Mouse (Mus musculus) erythroblast, adult 5-6 weeks (primary cell): Measurements from ENCODE around the gene Doc2g. TPM values are rescaled to one million over a fixed set of nuclear protein-coding genes. Genes with fewer than 3 reads are reported as not detected.
"Not testable (repeated sequence)": the region's sequence is repeated elsewhere in the genome, so short reads cannot be mapped to it uniquely, and the experiment has no call there.

ENCODE experiments used
- ATAC-seq: replicated peaks from 2 replicates; pipeline ENCODE4 v1.8.0; 2016; ENCODE audit warnings: moderate number of reproducible peaks, mild to moderate bottlenecking, moderate TSS enrichment, inconsistent platforms; ENCODE audit not compliant: poor library complexity, low FRiP score, severe bottlenecking
- total RNA-seq, 2 experiments: library from RNA; stranded (forward) in 1 of 2; stranded (reverse) in 1 of 2; fragments of 150-400 nt in 1 of 2; fragments of 200-764, 138-1000 nt in 1 of 2; gene quantifications; 2 replicates each; pipeline versions ENCODE4 v1.2.3 to v1.2.4; 2015 to 2017; ENCODE audit warnings: low replicate concordance in 2 of 2

Gene Doc2g
- total RNA-seq, 2 experiments from 2014 or later: 0.38 TPM; not detected in 1

- peak; percentile 80 for ATAC-seq
These were observed 43.7 kb downstream of the Doc2g start for GRCm38 (mm10) chr19:4046866-4047254.

DNA sequence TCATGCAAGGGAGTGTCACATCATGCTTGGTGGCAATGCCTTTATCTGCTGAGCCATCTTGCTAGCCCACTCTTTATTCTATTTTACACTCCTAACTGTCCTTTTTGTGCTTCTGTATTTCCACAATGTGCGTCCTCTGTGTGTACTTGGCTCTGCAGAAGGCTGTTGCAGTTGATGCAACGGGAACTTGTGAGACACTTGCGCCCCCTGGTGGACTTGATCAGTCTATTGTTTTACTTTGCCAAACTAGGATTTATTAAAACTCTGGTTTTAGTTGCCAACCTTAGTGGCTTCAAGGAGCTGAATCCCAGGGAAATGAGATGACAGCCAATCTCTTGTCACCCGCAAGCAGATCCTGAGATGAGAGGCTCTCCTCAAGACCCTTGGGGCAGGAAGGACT lies 44.7 kb downstream of the Doc2g start:
- peak; percentile 50 for ATAC-seq

GRCm38 (mm10) chr19:4049069-4049468 lies 46.0 kb downstream of the Doc2g start:
- ATAC-seq: not testable (repeated sequence)

- ATAC-seq: no peak
These were observed 47.9 kb downstream of the Doc2g start for GRCm38 (mm10) chr19:4051016-4051415.

GRCm38 (mm10) chr19:4051741-4052515 lies 48.8 kb downstream of the Doc2g start:
- ATAC-seq: no peak

DNA sequence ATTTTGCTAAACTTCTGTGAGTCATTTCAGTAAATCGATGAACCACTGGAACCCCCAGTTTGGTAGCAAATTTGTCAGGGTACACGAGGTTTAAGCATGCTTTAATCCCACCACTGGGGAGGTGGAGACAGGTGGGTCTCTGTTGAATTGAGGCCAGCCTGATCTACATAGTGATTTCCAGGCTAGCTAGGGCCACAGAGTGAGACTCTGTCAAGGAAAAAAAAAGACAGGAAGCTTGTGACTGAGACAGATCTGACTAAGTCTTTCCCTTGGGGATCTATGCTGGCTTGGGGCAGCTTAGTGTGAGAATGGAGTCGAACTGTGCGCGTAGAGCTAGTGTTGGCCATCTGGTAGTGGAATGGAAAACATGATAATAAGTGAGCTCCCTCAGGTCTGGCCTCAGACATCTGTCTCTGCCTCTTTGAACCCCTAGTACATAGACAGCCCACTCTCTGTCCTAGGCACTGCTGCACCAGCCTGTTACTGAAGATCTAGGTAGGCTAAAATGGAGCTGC lies 49.5 kb downstream of the Doc2g start:
- no peak for ATAC-seq

GRCm38 (mm10) chr19:4054613-4055012 lies 51.5 kb downstream of the Doc2g start:
- ATAC-seq: no peak

DNA sequence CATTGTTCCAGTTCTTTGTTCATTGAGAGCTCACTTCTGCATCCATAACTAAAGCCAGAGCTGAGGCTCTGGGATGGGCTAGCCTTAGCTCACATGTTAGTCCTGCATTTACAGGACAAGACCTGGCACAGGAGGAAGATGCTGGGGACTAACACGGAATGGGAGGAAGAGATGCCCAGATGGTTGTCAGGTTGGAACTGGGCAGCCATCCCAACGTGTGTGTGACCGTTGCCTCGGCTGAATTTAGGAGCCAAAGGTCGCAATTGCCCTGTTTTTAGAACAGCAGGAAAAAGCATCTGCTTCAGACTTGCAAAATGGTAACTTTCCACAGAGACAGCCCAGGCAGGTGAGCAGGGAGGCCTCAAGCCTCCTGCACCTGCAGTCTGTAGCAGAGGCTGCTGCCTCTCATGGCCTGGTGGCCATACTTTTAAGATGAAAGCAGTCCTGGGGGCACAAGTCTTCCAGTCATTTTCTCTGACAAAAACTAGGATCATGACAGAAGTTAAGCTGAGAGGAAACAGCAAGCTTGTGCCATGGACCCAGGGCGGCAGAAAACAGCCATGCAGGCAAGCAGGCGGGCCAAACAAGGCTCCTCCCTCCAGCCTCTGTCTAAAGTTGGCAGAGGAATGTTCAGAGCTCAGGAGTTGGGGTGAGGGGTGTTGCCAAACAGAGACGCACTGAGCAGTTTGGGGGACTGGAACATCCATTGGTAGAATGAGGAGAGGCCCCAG lies 52.3 kb downstream of the Doc2g start:
- no peak for ATAC-seq

DNA sequence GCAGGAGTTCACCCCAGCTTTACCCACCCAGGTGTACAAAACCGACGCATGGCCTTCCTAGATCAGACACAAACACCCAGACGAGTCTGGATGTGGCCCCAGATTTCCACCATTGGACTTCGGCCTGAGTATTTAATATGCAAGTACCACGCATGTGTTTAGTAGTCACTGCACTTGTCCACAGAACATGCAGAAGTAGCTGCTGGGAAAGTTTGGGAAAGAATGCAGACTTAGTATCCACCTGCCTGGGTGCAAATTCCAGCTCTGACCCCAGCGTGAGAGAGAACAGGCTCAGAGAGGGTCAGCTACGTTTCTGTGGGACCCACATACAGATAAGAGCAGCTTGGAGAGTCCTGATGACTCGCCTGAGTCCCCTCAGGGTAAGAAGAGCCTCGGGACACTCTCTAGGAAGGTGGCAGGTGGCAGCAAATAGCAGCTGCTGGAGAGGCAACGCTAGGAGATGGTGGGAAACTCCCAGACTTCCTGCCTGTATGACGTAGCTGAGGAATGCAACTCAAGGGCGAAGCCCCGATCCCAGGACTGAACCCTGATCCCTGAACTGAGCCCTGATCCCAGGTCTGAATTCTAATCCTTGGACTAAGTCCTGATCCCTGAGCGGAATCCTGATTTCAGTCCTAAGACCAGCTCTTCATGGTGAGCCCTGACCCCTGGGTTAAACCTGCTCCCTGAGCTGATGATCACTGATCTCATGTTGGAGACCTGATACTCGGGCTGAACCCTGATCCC lies 53.0 kb downstream of the Doc2g start:
- ATAC-seq: no peak

Other genes starting within 250 kb of the Doc2g start
Only the 30 nearest of the 32 such genes appear.
- gene Chka, start 151.5 kb upstream of the Doc2g start, total RNA-seq (2015; ENCODE audit: low replicate concordance): 6.1 and 9.4 TPM in 2 replicates
- gene Chka, start 151.5 kb upstream of the Doc2g start, total RNA-seq (2017; ENCODE audit: low replicate concordance): 6.2 and 7.4 TPM in 2 replicates
- gene Tcirg1, start 96.2 kb upstream of the Doc2g start, total RNA-seq (2015; ENCODE audit: low replicate concordance): 41.2 and 46.3 TPM in 2 replicates
- 22.2 and 37.2 TPM in 2 replicates for gene Tcirg1, start 96.2 kb upstream of the Doc2g start, total RNA-seq (2017; ENCODE audit: low replicate concordance)
- 55.8 and 64.4 TPM in 2 replicates for gene Ndufs8, start 90.5 kb upstream of the Doc2g start, total RNA-seq (2015; ENCODE audit: low replicate concordance)
- 11.0 and 14.0 TPM in 2 replicates for gene Ndufs8, start 90.5 kb upstream of the Doc2g start, total RNA-seq (2017; ENCODE audit: low replicate concordance)
- gene Aldh3b1, start 73.5 kb upstream of the Doc2g start, total RNA-seq (2015; ENCODE audit: low replicate concordance): 4.4 and 10.6 TPM in 2 replicates
- 10.9 and 18.4 TPM in 2 replicates for gene Aldh3b1, start 73.5 kb upstream of the Doc2g start, total RNA-seq (2017; ENCODE audit: low replicate concordance)
- gene Unc93b1, start 68.1 kb upstream of the Doc2g start, total RNA-seq (2015; ENCODE audit: low replicate concordance): 25.1 and 47.1 TPM in 2 replicates
- 34.2 and 50.3 TPM in 2 replicates for gene Unc93b1, start 68.1 kb upstream of the Doc2g start, total RNA-seq (2017; ENCODE audit: low replicate concordance)
- gene Aldh3b3, start 44.7 kb upstream of the Doc2g start, total RNA-seq (2015; ENCODE audit: low replicate concordance): 1.7 TPM in 1 of 2 replicates, not detected in the other
- 4.9 TPM in 1 of 2 replicates, not detected in the other for gene Aldh3b3, start 44.7 kb upstream of the Doc2g start, total RNA-seq (2017; ENCODE audit: low replicate concordance)
- gene Aldh3b2, start 31.0 kb upstream of the Doc2g start, total RNA-seq (2015; ENCODE audit: low replicate concordance): 0.63 TPM in 1 of 2 replicates, not detected in the other
- gene Aldh3b2, start 31.0 kb upstream of the Doc2g start, total RNA-seq (2017; ENCODE audit: low replicate concordance): 1.8 and 1.9 TPM in 2 replicates
- 1.5 TPM in 1 of 2 replicates, not detected in the other for gene Acy3, start 16.7 kb upstream of the Doc2g start, total RNA-seq (2015; ENCODE audit: low replicate concordance)
- gene Acy3, start 16.7 kb upstream of the Doc2g start, total RNA-seq (2017; ENCODE audit: low replicate concordance): 0.56 TPM in 1 of 2 replicates, not detected in the other
- gene Tbx10, start 10.6 kb upstream of the Doc2g start, total RNA-seq (2015; ENCODE audit: low replicate concordance): not detected in 2 replicates
- gene Tbx10, start 10.6 kb upstream of the Doc2g start, total RNA-seq (2017; ENCODE audit: low replicate concordance): not detected in 2 replicates
- gene Nudt8, start 2.7 kb upstream of the Doc2g start, total RNA-seq (2015; ENCODE audit: low replicate concordance): 2.7 TPM in 1 of 2 replicates, not detected in the other
- 2.4 and 2.5 TPM in 2 replicates for gene Nudt8, start 2.7 kb upstream of the Doc2g start, total RNA-seq (2017; ENCODE audit: low replicate concordance)
- 0.58 TPM in 1 of 2 replicates, not detected in the other for gene Gm49405, start 2.7 kb upstream of the Doc2g start, total RNA-seq (2015; ENCODE audit: low replicate concordance)
- 0.42 TPM in 1 of 2 replicates, not detected in the other for gene Gm49405, start 2.7 kb upstream of the Doc2g start, total RNA-seq (2017; ENCODE audit: low replicate concordance)
- 57.8 and 76.5 TPM in 2 replicates for gene Ndufv1, start 9.5 kb downstream of the Doc2g start, total RNA-seq (2015; ENCODE audit: low replicate concordance)
- 60.4 and 63.3 TPM in 2 replicates for gene Ndufv1, start 9.5 kb downstream of the Doc2g start, total RNA-seq (2017; ENCODE audit: low replicate concordance)
- gene Gstp1, start 34.7 kb downstream of the Doc2g start, total RNA-seq (2015; ENCODE audit: low replicate concordance): 79.2 and 134 TPM in 2 replicates
- 15.5 and 40.6 TPM in 2 replicates for gene Gstp1, start 34.7 kb downstream of the Doc2g start, total RNA-seq (2017; ENCODE audit: low replicate concordance)
- not detected in 2 replicates for gene Gstp2, start 42.7 kb downstream of the Doc2g start, total RNA-seq (2015; ENCODE audit: low replicate concordance)
- 1.4 and 2.1 TPM in 2 replicates for gene Gstp2, start 42.7 kb downstream of the Doc2g start, total RNA-seq (2017; ENCODE audit: low replicate concordance)
- 4.2 and 30.2 TPM in 2 replicates for gene Gstp3, start 56.3 kb downstream of the Doc2g start, total RNA-seq (2015; ENCODE audit: low replicate concordance)
- gene Gstp3, start 56.3 kb downstream of the Doc2g start, total RNA-seq (2017; ENCODE audit: low replicate concordance): 8.4 and 11.1 TPM in 2 replicates
- not detected in 2 replicates for gene Cabp2, start 78.3 kb downstream of the Doc2g start, total RNA-seq (2015; ENCODE audit: low replicate concordance)
- gene Cabp2, start 78.3 kb downstream of the Doc2g start, total RNA-seq (2017; ENCODE audit: low replicate concordance): not detected in 2 replicates
- gene Cdk2ap2, start 93.9 kb downstream of the Doc2g start, total RNA-seq (2015; ENCODE audit: low replicate concordance): 51.9 and 92.4 TPM in 2 replicates
- 11.8 and 18.7 TPM in 2 replicates for gene Cdk2ap2, start 93.9 kb downstream of the Doc2g start, total RNA-seq (2017; ENCODE audit: low replicate concordance)
- gene Pitpnm1, start 96.7 kb downstream of the Doc2g start, total RNA-seq (2015; ENCODE audit: low replicate concordance): 20.1 and 32.7 TPM in 2 replicates
- gene Pitpnm1, start 96.7 kb downstream of the Doc2g start, total RNA-seq (2017; ENCODE audit: low replicate concordance): 17.0 and 19.7 TPM in 2 replicates
- gene Aip, start 122.5 kb downstream of the Doc2g start, total RNA-seq (2015; ENCODE audit: low replicate concordance): 35.7 and 52.1 TPM in 2 replicates
- gene Aip, start 122.5 kb downstream of the Doc2g start, total RNA-seq (2017; ENCODE audit: low replicate concordance): 20.9 and 49.9 TPM in 2 replicates
- gene Gpr152, start 136.5 kb downstream of the Doc2g start, total RNA-seq (2015; ENCODE audit: low replicate concordance): not detected in 2 replicates
- not detected in 2 replicates for gene Gpr152, start 136.5 kb downstream of the Doc2g start, total RNA-seq (2017; ENCODE audit: low replicate concordance)
- gene Cabp4, start 140.7 kb downstream of the Doc2g start, total RNA-seq (2015; ENCODE audit: low replicate concordance): not detected in 2 replicates
- 0.43 TPM in 1 of 2 replicates, not detected in the other for gene Cabp4, start 140.7 kb downstream of the Doc2g start, total RNA-seq (2017; ENCODE audit: low replicate concordance)
- gene Coro1b, start 145.3 kb downstream of the Doc2g start, total RNA-seq (2015; ENCODE audit: low replicate concordance): 55.8 and 69.6 TPM in 2 replicates
- 19.1 and 22.6 TPM in 2 replicates for gene Coro1b, start 145.3 kb downstream of the Doc2g start, total RNA-seq (2017; ENCODE audit: low replicate concordance)
- 22.9 and 36.6 TPM in 2 replicates for gene Ptprcap, start 150.3 kb downstream of the Doc2g start, total RNA-seq (2015; ENCODE audit: low replicate concordance)
- 7.7 and 8.3 TPM in 2 replicates for gene Ptprcap, start 150.3 kb downstream of the Doc2g start, total RNA-seq (2017; ENCODE audit: low replicate concordance)
- 7.1 and 25.3 TPM in 2 replicates for gene Rps6kb2, start 160.0 kb downstream of the Doc2g start, total RNA-seq (2015; ENCODE audit: low replicate concordance)
- gene Rps6kb2, start 160.0 kb downstream of the Doc2g start, total RNA-seq (2017; ENCODE audit: low replicate concordance): 23.9 and 27.2 TPM in 2 replicates
- gene Carns1, start 172.2 kb downstream of the Doc2g start, total RNA-seq (2015; ENCODE audit: low replicate concordance): 0.84 and 6.5 TPM in 2 replicates
- 0.60 and 0.70 TPM in 2 replicates for gene Carns1, start 172.2 kb downstream of the Doc2g start, total RNA-seq (2017; ENCODE audit: low replicate concordance)
- 8.8 and 25.7 TPM in 2 replicates for gene Tbc1d10c, start 188.0 kb downstream of the Doc2g start, total RNA-seq (2015; ENCODE audit: low replicate concordance)
- gene Tbc1d10c, start 188.0 kb downstream of the Doc2g start, total RNA-seq (2017; ENCODE audit: low replicate concordance): 5.8 and 11.3 TPM in 2 replicates
- 100 and 139 TPM in 2 replicates for gene Ppp1ca, start 188.8 kb downstream of the Doc2g start, total RNA-seq (2015; ENCODE audit: low replicate concordance)
- gene Ppp1ca, start 188.8 kb downstream of the Doc2g start, total RNA-seq (2017; ENCODE audit: low replicate concordance): 131 and 151 TPM in 2 replicates
- 12.7 and 23.2 TPM in 2 replicates for gene Rad9a, start 198.3 kb downstream of the Doc2g start, total RNA-seq (2015; ENCODE audit: low replicate concordance)
- 9.1 and 15.7 TPM in 2 replicates for gene Rad9a, start 198.3 kb downstream of the Doc2g start, total RNA-seq (2017; ENCODE audit: low replicate concordance)
- 0.38 TPM in 1 of 2 replicates, not detected in the other for gene Clcf1, start 210.9 kb downstream of the Doc2g start, total RNA-seq (2015; ENCODE audit: low replicate concordance)
- gene Clcf1, start 210.9 kb downstream of the Doc2g start, total RNA-seq (2017; ENCODE audit: low replicate concordance): not detected in 2 replicates
- gene AC109138.7, start 211.0 kb downstream of the Doc2g start, total RNA-seq (2015; ENCODE audit: low replicate concordance): not detected in 2 replicates
- not detected in 2 replicates for gene AC109138.7, start 211.0 kb downstream of the Doc2g start, total RNA-seq (2017; ENCODE audit: low replicate concordance)